Mouse (Mus musculus) cortical plate, adult 2 months (tissue): ENCODE data around the gene Frmpd2.

Source experiments
- CTCF ChIP-seq: fragments of 200-500 bp; IDR thresholded peaks from 2 replicates; pipeline ENCODE4 v1.5.1; 2011; ENCODE audit warnings: mild to moderate bottlenecking, control low read depth, low read length; ENCODE audit not compliant: insufficient read depth; ENCODE audit errors: extremely low read depth
- POLR2A ChIP-seq: fragments of 200-500 bp; IDR thresholded peaks from 2 replicates; pipeline ENCODE4 v1.6.1; 2011; ENCODE audit warnings: mild to moderate bottlenecking, low read length, control low read depth; ENCODE audit not compliant: insufficient read depth; ENCODE audit errors: extremely low read depth

DNA sequence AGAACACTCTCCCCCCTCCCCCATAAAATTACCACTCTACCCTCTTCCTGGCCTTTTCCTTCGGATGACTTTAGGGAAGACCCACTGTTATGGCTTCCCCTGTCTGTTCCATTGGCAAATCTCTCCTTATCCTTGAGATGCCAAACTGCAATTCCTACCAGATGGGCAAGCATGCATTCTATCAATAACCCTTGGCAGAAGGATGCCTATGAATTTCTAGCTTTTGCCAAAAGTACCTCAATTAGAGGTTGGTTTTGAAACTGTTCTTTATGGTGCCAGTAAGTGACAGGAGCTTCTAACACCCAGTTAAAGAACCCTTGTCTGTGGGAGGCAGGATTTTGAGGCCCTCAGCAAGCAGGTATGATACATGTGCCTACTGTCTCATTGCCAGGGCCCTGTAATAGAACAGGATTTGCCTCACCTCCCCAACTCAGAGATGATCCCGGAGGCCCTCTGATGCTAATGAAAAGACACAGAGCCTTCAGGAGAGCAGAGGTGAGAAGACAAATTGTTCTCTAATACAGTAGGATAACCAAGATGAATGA lies 22.1 kb upstream of the Frmpd2 start:
- TF ChIP-seq POLR2A (no peak), CTCF (no peak)
